Mouse (Mus musculus) hindlimb bud, embryonic 11.5 days (tissue): ENCODE results near the gene Nt5dc3.

ENCODE experiments used
- DNase-seq: peaks from one replicate; pipeline ENCODE4 v3.0.0-alpha.2; 2012; ENCODE audit warnings: low read depth, low spot score; ENCODE audit errors: extremely low spot score

The Nt5dc3 gene

DNA sequence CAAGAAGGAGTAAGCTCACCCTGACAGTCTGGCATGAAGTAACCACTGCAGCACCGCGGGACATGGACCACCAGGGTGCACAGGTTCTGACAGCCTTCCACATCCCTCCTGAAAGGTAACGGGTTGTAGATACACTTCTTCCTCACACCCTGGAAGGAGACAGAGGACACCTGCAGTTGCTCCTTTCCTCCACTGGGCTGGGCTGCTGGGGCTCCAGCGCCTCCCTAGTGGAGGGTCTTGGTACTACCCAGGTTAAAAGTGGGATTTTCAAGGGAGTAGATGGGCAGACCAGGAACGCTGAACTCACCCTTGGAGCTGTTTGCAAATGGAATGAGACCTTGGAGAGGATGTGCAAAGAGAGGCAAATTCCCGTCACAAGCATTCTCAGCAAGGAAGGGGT is 84.6 kb downstream of the Nt5dc3 start:
- DNase-seq, result no peak

DNA sequence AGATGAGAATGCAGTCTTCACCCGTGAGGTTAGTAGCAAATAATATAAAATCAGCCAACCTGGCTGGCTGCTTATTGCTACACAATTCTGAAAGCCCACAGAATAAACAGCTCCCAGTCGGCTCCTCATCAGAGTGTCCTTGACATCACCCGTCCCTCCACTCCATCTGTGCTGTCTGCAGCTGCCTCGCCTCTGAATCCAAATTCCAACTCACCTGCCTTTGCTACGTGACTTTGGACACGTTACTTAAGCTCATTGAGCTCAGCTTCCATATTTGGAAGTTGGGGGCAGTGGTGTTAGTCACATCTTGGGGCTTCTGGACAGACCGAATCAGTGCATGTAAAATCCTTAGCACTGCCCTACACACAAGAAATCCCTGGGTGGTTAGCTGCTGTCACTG is 93.3 kb downstream of the Nt5dc3 start:
- no peak for DNase-seq

GRCm38 (mm10) chr10:86872591-86872990 is 93.8 kb downstream of the Nt5dc3 start:
- no peak for DNase-seq

GRCm38 (mm10) chr10:86878721-86879120 is 99.9 kb downstream of the Nt5dc3 start:
- no peak for DNase-seq

DNA sequence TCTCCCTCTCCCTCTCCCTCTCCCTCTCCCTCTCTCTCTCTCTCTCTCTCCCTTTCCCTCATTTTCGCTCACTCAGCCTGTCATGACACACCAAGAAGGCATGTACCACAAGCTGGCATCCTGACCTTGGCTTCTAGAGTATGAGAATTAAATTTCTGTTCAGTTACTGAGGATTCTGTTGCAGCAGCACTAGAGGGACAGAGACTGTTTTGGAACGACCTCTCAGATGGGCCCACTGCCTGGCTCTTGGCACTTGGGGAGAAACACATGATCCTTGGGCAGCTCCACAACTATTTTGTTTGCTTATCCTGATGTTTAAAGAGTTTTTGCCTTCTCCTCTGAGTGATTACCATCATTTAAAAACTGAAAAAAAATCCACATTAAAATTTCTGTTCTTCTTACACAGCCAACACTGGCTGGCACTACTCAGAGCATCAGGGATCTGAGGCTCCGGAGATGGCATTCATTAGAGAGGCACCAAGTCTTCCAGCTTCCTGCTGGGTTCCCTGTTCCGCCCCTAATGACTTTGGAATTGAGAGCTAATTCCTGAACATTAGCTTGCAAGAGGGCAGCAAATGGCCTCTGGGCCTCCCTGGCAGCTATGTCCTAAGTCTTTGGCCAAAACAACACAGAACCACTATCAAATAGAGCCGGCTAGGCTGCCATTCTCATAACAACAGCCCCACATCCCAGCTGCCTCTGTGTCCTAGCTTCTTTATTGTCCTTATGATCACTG is 101.4 kb downstream of the Nt5dc3 start:
- no peak for DNase-seq

- DNase-seq, result no peak
Measured at GRCm38 (mm10) chr10:86881448-86881847, 102.6 kb downstream of the Nt5dc3 start.

- no peak for DNase-seq
Measured at GRCm38 (mm10) chr10:86886434-86886833, 107.6 kb downstream of the Nt5dc3 start.
